Mouse (Mus musculus): ENCODE data around the gene Gm16451.
"Not testable (repeated sequence)": the region's sequence is repeated elsewhere in the genome, so short reads cannot be mapped to it uniquely, and the experiment has no call there.

Gm16451 gene

GRCm38 (mm10) chr7:22118145-22118544 is at the start of gene Gm16451:
Gm16451 (minus strand) TSS chr7:22118245.
- not testable (repeated sequence) for DNase-seq (ENCODE audit: low spot score)

- DNase-seq (ENCODE audit: low spot score) = not testable (repeated sequence)
Observed at GRCm38 (mm10) chr7:22163935-22164334, 45.9 kb upstream of the Gm16451 start, which contains the start of gene Vmn1r142. Vmn1r142 (minus strand) TSS chr7:22164035.

- not testable (repeated sequence) for DNase-seq (ENCODE audit: low spot score)
Observed at GRCm38 (mm10) chr7:22134641-22135040, 16.6 kb upstream of the Gm16451 start, which contains the start of gene Gm10666. Gm10666 (minus strand) TSS chr7:22134741.

- DNase-seq (ENCODE audit: low spot score) = not testable (repeated sequence)
Observed at GRCm38 (mm10) chr7:22068757-22069156, 49.3 kb downstream of the Gm16451 start, which contains the start of gene Vmn1r139. Vmn1r139 (plus strand) TSS chr7:22069057.
